ENCODE assay signal across 35 mouse cellular contexts in the genomic region with DNA sequence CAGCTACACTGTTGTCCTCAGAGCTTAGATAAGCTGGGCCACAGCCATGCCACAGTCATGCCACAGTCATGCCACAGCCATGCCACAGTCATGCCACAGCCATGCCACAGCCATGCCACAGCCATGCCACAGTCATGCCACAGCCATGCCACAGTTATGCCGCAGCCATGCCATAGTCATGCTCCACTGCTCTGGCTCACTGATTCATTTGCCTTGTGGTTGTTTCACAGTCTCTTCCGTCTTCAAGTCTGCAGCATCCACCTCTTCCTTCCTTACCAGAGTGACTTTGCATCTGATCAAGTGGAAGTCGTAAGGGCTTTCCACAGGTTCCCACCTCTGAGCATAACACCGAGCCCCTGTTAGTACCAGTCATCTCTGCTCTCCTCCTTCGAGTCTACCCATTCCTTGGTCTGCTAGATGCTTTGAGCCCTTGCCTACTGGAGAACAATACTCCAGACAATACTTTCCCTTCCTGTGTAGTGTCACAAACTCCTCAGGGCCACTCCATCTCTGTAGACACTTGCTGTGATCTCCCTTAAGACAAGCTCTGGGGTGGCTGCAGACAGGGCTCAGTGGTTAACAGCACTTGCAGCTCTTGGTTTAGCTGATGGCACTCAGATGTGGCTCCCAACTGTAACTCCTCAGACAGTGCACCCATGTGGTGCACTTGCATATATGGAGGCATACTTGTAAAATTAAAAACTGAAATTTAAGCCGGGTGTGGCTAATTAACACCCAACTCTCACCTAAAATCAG. TPM values are rescaled to one million over a fixed set of nuclear protein-coding genes. Genes with fewer than 3 reads are reported as not detected.
DNase-seq lines count a peak whose midpoint lies in the region; ATAC-seq and TF ChIP-seq lines count a peak whose summit lies in the region.
"Had no signal": no experiment of that assay in that cellular context is flagged by ENCODE, and none has a peak within 500 bp of the region (broad histone marks: within the 10 kb centered on the region; RNA-seq: fewer than 3 reads in every experiment).

No protein-coding gene starts in this region.

- WGBS in heart, embryonic 10.5 days: 68% methylated on average over 6 of the region's 6 CpGs

- in situ Hi-C loops in Patski (cut with MboI; ENCODE audit: low pct_unique_long_range_greater_than_20kb): no loop called here

- H3K27me3 ChIP-seq in heart, embryonic 10.5 days (ENCODE audit: insufficient read depth, poor library complexity, severe bottlenecking): no peaks in the 10 kb centered on the region
- H3K27me3 ChIP-seq in Patski: no peaks in the 10 kb centered on the region
- H3K27me3 ChIP-seq in splenic B cell, adult 2 months (ENCODE audit: control insufficient read depth, insufficient read depth, low read length, poor library complexity, severe bottlenecking): no peaks in the 10 kb centered on the region
- H3K27me3 ChIP-seq: CH12.LX; embryonic facial prominence, embryonic 13.5 days; forebrain, embryonic 12.5 days; hindbrain, embryonic 15.5 days; limb, embryonic 13.5 days; liver, embryonic 13.5 days; midbrain, embryonic 12.5 days had no signal

- intact Hi-C loops in heart, postnatal 14 days (cut with DNase I): no loop called here

- POLR2A ChIA-PET in Patski (lab: Charles Lee): no interaction called here

- DNase-seq in heart, embryonic 10.5 days (ENCODE audit: low spot score): no peak
- no peak for DNase-seq in heart, postnatal 14 days
- no peak for DNase-seq in Patski (ENCODE audit: low read depth, low spot score)
- DNase-seq in splenic B cell, adult 2 months (ENCODE audit: low read depth, low spot score): peak; percentile 15
- no peak for DNase-seq in kidney, adult 11 months
- no peak for DNase-seq in spleen, postnatal 14 days (ENCODE audit: low spot score in 2 of 2)
- no peak for DNase-seq in layer of hippocampus, postnatal 14 days (ENCODE audit: low spot score in 2 of 2)
- DNase-seq: adrenal gland, postnatal 14 days; B cell, adult 2 months; cerebellum, adult 11 months; cerebellum, adult 9-11 months; forebrain, postnatal 0 days; heart, postnatal 4 days; kidney, postnatal 14 days; liver, embryonic 13.5 days; lung, adult 18-20 months; retina, postnatal 1 day; right cerebral cortex, postnatal 14 days; thymus, postnatal 14 days had no signal

- peak overlapping the region; percentile 3; the same call in 1 of the 2 replicates for H3K27ac ChIP-seq in heart, embryonic 10.5 days
- H3K27ac ChIP-seq: embryonic facial prominence, embryonic 13.5 days; forebrain, embryonic 12.5 days; hindbrain, embryonic 15.5 days; left cerebral cortex, adult 2 months; limb, embryonic 13.5 days; liver, embryonic 13.5 days; macrophage; midbrain, embryonic 12.5 days had no signal

- CTCF ChIA-PET in Patski (lab: Charles Lee): interaction anchor here (1.3 to 1.7 kb wide), 3 partner anchors 10 to 93 kb away, joined by 3 to 9 read pairs (median 7); no protein-coding TSS in a partner anchor

- no peaks in the 10 kb centered on the region for H3K9me3 ChIP-seq in heart, embryonic 10.5 days
- H3K9me3 ChIP-seq: embryonic facial prominence, embryonic 13.5 days; forebrain, embryonic 12.5 days; hindbrain, embryonic 15.5 days; limb, embryonic 13.5 days; liver, embryonic 13.5 days; midbrain, embryonic 12.5 days had no signal

- peak; percentile 71 for ATAC-seq in Patski
- peak; percentile 43 for ATAC-seq in megakaryocyte, adult 5-6 weeks (ENCODE audit: poor library complexity, severe bottlenecking)
- ATAC-seq: forebrain, postnatal 0 days; inflammation-experienced regulatory T-cells, adult 6 months; lung, postnatal 0 days had no signal

- H3K36me3 ChIP-seq in heart, embryonic 10.5 days: no peaks in the 10 kb centered on the region
- H3K36me3 ChIP-seq in splenic B cell, adult 2 months (ENCODE audit: control insufficient read depth, insufficient read depth, low read length, poor library complexity, severe bottlenecking): no peaks in the 10 kb centered on the region
- H3K36me3 ChIP-seq: embryonic facial prominence, embryonic 13.5 days; forebrain, embryonic 12.5 days; hindbrain, embryonic 15.5 days; limb, embryonic 13.5 days; liver, embryonic 13.5 days; midbrain, embryonic 12.5 days had no signal

- H3K4me1 ChIP-seq in heart, embryonic 10.5 days: peaks cover 17% of the 10 kb centered on the region
- H3K4me1 ChIP-seq: embryonic facial prominence, embryonic 13.5 days; forebrain, embryonic 12.5 days; hindbrain, embryonic 15.5 days; limb, embryonic 13.5 days; midbrain, embryonic 12.5 days had no signal

- no peak for TF ChIP-seq CTCF in Patski (IDR thresholded peaks at IDR 0.05)

- H3K4me3 ChIP-seq in heart, embryonic 10.5 days: no peak overlapping the region
- H3K4me3 ChIP-seq: embryonic facial prominence, embryonic 13.5 days; forebrain, embryonic 12.5 days; hindbrain, embryonic 15.5 days; left cerebral cortex, adult 2 months; limb, embryonic 13.5 days; liver, embryonic 13.5 days; midbrain, embryonic 12.5 days had no signal

RNA-seq across cellular contexts. Expression of a gene that starts 18.4 kb away (rescaled TPM):
- polyA plus RNA-seq in heart, embryonic 10.5 days (2016; fragmentation: Nextera tagmentation; extraction: Ambion mirVana): 3.5 and 7.2 TPM in 2 replicates
- total RNA-seq in heart, postnatal 14 days (2021): 10 to 100 TPM; 10.6 to 11.0 TPM
- polyA plus RNA-seq in Patski (2021): 43.9 TPM
- total RNA-seq in megakaryocyte, adult 5-6 weeks (2015): 6.2 and 7.3 TPM in 2 replicates
- 6.6 and 9.0 TPM in 2 replicates for total RNA-seq in megakaryocyte, adult 5-6 weeks (2017)
- total RNA-seq in layer of hippocampus, postnatal 14 days (2021): 10 to 100 TPM; 48.9 to 49.4 TPM

RNA-seq across cellular contexts. Expression of a gene that starts 26.8 kb away (rescaled TPM):
- polyA plus RNA-seq in heart, embryonic 10.5 days (2016; fragmentation: Nextera tagmentation; extraction: Ambion mirVana): 0.19 and 0.36 TPM in 2 replicates
- under 1 TPM in 1 of 2 experiments, not detected in 1; 0.48 TPM for total RNA-seq in heart, postnatal 14 days (2021)
- 0.53 TPM for polyA plus RNA-seq in Patski (2021)
- not detected in 2 replicates for total RNA-seq in megakaryocyte, adult 5-6 weeks (2015)
- not detected in 2 replicates for total RNA-seq in megakaryocyte, adult 5-6 weeks (2017)
- under 1 TPM in 1 of 2 experiments, not detected in 1; 0.62 TPM for total RNA-seq in layer of hippocampus, postnatal 14 days (2021)
- total RNA-seq: CH12.LX; ES-E14; heart, postnatal 4 days; layer of hippocampus, adult 18-20 months; left cerebral cortex, postnatal 25 days had no signal
- polyA plus RNA-seq: embryonic facial prominence, embryonic 13.5 days; forebrain, embryonic 12.5 days; inflammation-experienced regulatory T-cells, adult 6 months; kidney, embryonic 14.5 days; limb, embryonic 13.5 days; macrophage; midbrain, embryonic 12.5 days; neural tube, embryonic 14.5 days had no signal

RNA-seq across cellular contexts. Expression of a gene that starts 59.5 kb away (rescaled TPM):
- polyA plus RNA-seq in heart, embryonic 10.5 days (2016; fragmentation: Nextera tagmentation; extraction: Ambion mirVana): 332 and 445 TPM in 2 replicates
- total RNA-seq in heart, postnatal 14 days (2021): 100 to 1,000 TPM; 886 to 904 TPM
- polyA plus RNA-seq in Patski (2021): 217 TPM
- total RNA-seq in megakaryocyte, adult 5-6 weeks (2015): 72.7 and 76.3 TPM in 2 replicates
- total RNA-seq in megakaryocyte, adult 5-6 weeks (2017): 101 and 115 TPM in 2 replicates
- total RNA-seq in layer of hippocampus, postnatal 14 days (2021): 100 to 1,000 TPM; 211 to 216 TPM

Comparison
In these comparisons a context has a peak if more than half of its experiments do, and no peak if none do; other contexts are left out.
1. RNA of a gene that starts 18.4 kb away (total RNA-seq): 48.9 to 49.4 TPM in layer of hippocampus, postnatal 14 days; 10.6 to 11.0 TPM in heart, postnatal 14 days and 6.2 to 9.0 TPM in megakaryocyte, adult 5-6 weeks; every median in the first group is over 4 times any median in the second.
2. RNA of a gene that starts 59.5 kb away (total RNA-seq): 886 to 904 TPM in heart, postnatal 14 days; 211 to 216 TPM in layer of hippocampus, postnatal 14 days and 72.7 to 115 TPM in megakaryocyte, adult 5-6 weeks; every median in the first group is over 4 times any median in the second.